Mouse (Mus musculus): ENCODE results near the gene Dnah7a.
"Not testable (repeated sequence)": the region's sequence is repeated elsewhere in the genome, so short reads cannot be mapped to it uniquely, and the experiment has no call there.

DNA sequence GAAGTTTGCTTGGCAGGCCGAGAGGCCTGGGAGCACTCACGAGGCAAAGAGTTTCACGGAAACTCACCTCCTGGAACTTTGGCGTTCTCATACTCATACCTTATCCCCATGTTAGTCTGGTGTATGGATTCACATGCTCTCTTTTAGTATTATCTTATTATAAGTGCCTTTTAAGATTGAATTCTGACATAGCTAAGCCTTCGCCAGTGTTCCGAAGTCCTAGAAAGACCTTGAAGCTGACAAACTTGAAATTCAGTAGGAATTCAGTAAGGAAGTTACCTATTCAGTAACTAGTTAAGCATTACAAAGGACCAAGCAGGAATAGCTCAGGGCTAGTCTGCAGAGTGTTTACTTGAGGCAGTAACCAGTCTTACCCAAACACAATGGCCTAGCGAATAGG, 44.1 kb upstream of the Dnah7a start:
- TF ChIP-seq HCFC1 (IDR thresholded peaks at IDR 0.05; ENCODE audit: borderline replicate concordance, insufficient read depth, low read length); CHD2 (IDR thresholded peaks at IDR 0.05; ENCODE audit: low read depth, low read length); ZNF384 (IDR thresholded peaks at IDR 0.05; ENCODE audit: low read depth, low read length): not testable (repeated sequence)
